In the genomic region with DNA sequence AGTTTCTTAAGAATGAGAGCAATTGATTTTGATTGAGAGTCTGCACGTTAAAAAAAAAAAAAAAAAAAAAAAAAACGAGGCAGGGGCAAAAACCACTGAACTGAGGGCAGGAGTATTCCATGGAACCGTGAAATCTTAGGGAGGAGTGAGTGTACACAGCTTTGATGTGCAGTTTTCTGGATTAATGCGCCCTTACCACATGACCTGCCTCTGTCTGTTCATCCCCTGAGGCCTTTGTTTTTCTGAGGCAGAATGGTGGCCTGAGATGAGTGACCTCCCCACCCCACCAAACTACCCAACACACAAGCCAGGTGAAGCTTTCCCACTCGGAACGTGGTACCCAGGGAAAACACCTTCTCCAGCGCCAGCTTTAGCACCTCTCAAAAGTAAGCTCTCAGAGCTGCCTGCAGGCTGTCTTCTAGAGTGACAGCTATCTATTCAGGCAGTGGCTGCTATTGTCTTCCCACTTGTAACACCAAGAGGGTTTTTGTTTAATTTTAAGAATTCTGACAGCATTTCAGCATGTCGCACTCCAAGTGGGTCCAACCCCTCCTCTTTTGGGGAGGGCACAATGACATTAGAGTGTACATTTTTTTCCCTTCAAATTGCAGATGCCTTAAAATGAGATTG, we compare ENCODE assay signal across 10 mouse cellular contexts. TPM values are rescaled to one million over a fixed set of nuclear protein-coding genes. Genes with fewer than 3 reads are reported as not detected.
DNase-seq lines count a peak whose midpoint lies in the region; ATAC-seq lines count a peak whose summit lies in the region.
"Had no signal": no experiment of that assay in that cellular context is flagged by ENCODE, and none has a peak within 500 bp of the region (broad histone marks: within the 10 kb centered on the region; RNA-seq: fewer than 3 reads in every experiment).

No protein-coding gene starts in this region.

- H3K4me2 ChIP-seq in heart, embryonic 11.5 days, result peak overlapping the region; percentile 62
- peak overlapping the region; percentile 52 for H3K4me2 ChIP-seq in hindbrain, embryonic 12.5 days (replicated peaks)
- peak overlapping the region; percentile 46 for H3K4me2 ChIP-seq in midbrain, embryonic 14.5 days (ENCODE audit: low read length)

- H3K36me3 ChIP-seq in heart, embryonic 11.5 days (ENCODE audit: control insufficient read depth, insufficient read depth, low read length), result no peaks in the 10 kb centered on the region
- H3K36me3 ChIP-seq in hindbrain, embryonic 12.5 days, result no peaks in the 10 kb centered on the region
- no peaks in the 10 kb centered on the region for H3K36me3 ChIP-seq in midbrain, embryonic 14.5 days (ENCODE audit: control insufficient read depth, insufficient read depth, low read length)

- H3K27ac ChIP-seq in heart, embryonic 11.5 days (ENCODE audit: low read depth, low read length), result no peak overlapping the region
- no peak overlapping the region for H3K27ac ChIP-seq in hindbrain, embryonic 12.5 days
- H3K27ac ChIP-seq in midbrain, embryonic 14.5 days (replicated peaks; ENCODE audit: low read depth, low read length), result no peak overlapping the region
- H3K27ac ChIP-seq: macrophage had no signal

- peaks cover 5% of the 10 kb centered on the region; the same call in 1 of the 2 replicates for H3K27me3 ChIP-seq in heart, embryonic 11.5 days (ENCODE audit: control insufficient read depth, insufficient read depth, low read length)
- peaks cover 41% of the 10 kb centered on the region for H3K27me3 ChIP-seq in hindbrain, embryonic 12.5 days
- peaks cover 9% of the 10 kb centered on the region for H3K27me3 ChIP-seq in midbrain, embryonic 14.5 days (ENCODE audit: control insufficient read depth, insufficient read depth, low read length)

- no peak overlapping the region for H3K9ac ChIP-seq in heart, embryonic 11.5 days (ENCODE audit: low read depth, low read length)
- no peak overlapping the region for H3K9ac ChIP-seq in hindbrain, embryonic 12.5 days
- H3K9ac ChIP-seq in midbrain, embryonic 14.5 days (replicated peaks; ENCODE audit: low read length), result no peak overlapping the region; the same call in 1 of the 2 replicates

- H3K4me3 ChIP-seq in heart, embryonic 11.5 days (ENCODE audit: low read depth, low read length), result no peak overlapping the region
- no peak overlapping the region for H3K4me3 ChIP-seq in hindbrain, embryonic 12.5 days
- 0 out of 2 replicates have a peak overlapping the region, but pooled peaks have one; percentile 20 for H3K4me3 ChIP-seq in midbrain, embryonic 14.5 days (replicated peaks; ENCODE audit: low read depth, low read length)

- intact Hi-C loops in heart, postnatal 10 days (cut with DNase I), result no loop called here

- DNase-seq in heart, postnatal 10 days, result no peak
- peak; percentile 31 for DNase-seq in embryo, embryonic 9.5 days (ENCODE audit: extremely low spot score)
- peak; percentile 37 for DNase-seq in midbrain, embryonic 14.5 days
- no peak for DNase-seq in B cell, adult 2 months
- DNase-seq in ovary, postnatal 10 days (ENCODE audit: low spot score), result no peak
- no peak for DNase-seq in MN1 (ENCODE audit: low spot score)
- DNase-seq: kidney, adult 9 months had no signal

- no peak for ATAC-seq in heart, embryonic 11.5 days (replicated peaks; ENCODE audit: insufficient number of reproducible peaks, low FRiP score, low TSS enrichment)
- no peak for ATAC-seq in hindbrain, embryonic 12.5 days (ENCODE audit: low FRiP score)
- no peak for ATAC-seq in midbrain, embryonic 14.5 days (ENCODE audit: low FRiP score, low TSS enrichment)

- WGBS in heart, embryonic 11.5 days (ENCODE audit: insufficient replicate concordance), result 34% methylated on average over 8 of the region's 8 CpGs
- WGBS in hindbrain, embryonic 12.5 days, result 14% methylated on average over 8 of the region's 8 CpGs
- WGBS in midbrain, embryonic 14.5 days, result 5% methylated on average over 8 of the region's 8 CpGs

- no peaks in the 10 kb centered on the region for H3K9me3 ChIP-seq in heart, embryonic 11.5 days (replicated peaks; ENCODE audit: control insufficient read depth, low read length)
- no peaks in the 10 kb centered on the region for H3K9me3 ChIP-seq in hindbrain, embryonic 12.5 days (replicated peaks)
- no peaks in the 10 kb centered on the region for H3K9me3 ChIP-seq in midbrain, embryonic 14.5 days (ENCODE audit: control insufficient read depth, low read length)

- no peaks in the 10 kb centered on the region; the same call in 1 of the 2 replicates for H3K4me1 ChIP-seq in heart, embryonic 11.5 days (ENCODE audit: control insufficient read depth, insufficient read depth, low read length)
- H3K4me1 ChIP-seq in hindbrain, embryonic 12.5 days, result peaks cover 11% of the 10 kb centered on the region
- H3K4me1 ChIP-seq in midbrain, embryonic 14.5 days (ENCODE audit: control insufficient read depth, insufficient read depth, low read length), result peaks cover 6% of the 10 kb centered on the region; the same call in 1 of the 2 replicates

RNA-seq across cellular contexts. Expression of gene Cdca7, which starts 23.9 kb away (rescaled TPM):
- 61.8 and 64.3 TPM in 2 replicates for polyA plus RNA-seq in heart, embryonic 11.5 days (2014; fragmentation: Nextera tagmentation; extraction: Ambion mirVana)
- 10 to 100 TPM in 1 of 2 experiments, 1 to 10 TPM in 1; 6.7 to 10.6 TPM for total RNA-seq in heart, postnatal 10 days (2021)
- 100 and 101 TPM in 2 replicates for polyA plus RNA-seq in hindbrain, embryonic 12.5 days (2016; fragmentation: Nextera tagmentation; extraction: Ambion mirVana)
- polyA plus RNA-seq in midbrain, embryonic 14.5 days (2014; fragmentation: Nextera tagmentation; extraction: Ambion mirVana), result 11.9 and 26.7 TPM in 2 replicates

Comparison
In these comparisons a context has a peak if more than half of its experiments do, and no peak if none do; other contexts are left out.
1. DNase-seq: peak in embryo, embryonic 9.5 days (single experiment) and midbrain, embryonic 14.5 days (single experiment); none in heart, postnatal 10 days (0 of 2), B cell, adult 2 months (0 of 2), ovary, postnatal 10 days (single experiment) and MN1 (single experiment).
2. Peak in every context shown above with its lines, with median percentiles within 50 percentile points of each other: H3K4me2 ChIP-seq.